Mouse (Mus musculus): ENCODE results near the gene Mkks.
"Not testable (repeated sequence)": the region's sequence is repeated elsewhere in the genome, so short reads cannot be mapped to it uniquely, and the experiment has no call there.

Mkks gene

GRCm38 (mm10) chr2:136891068-136891950 lies at the start of gene Mkks, which contains the start of the genes Slx4ip and AL731706.1:
Gene Mkks (minus strand): TSS chr2:136891389.
Gene Slx4ip (plus strand): TSS chr2:136891218.
Gene AL731706.1 (minus strand): TSS chr2:136891389.
- peak; percentile 100 for DNase-seq (ENCODE audit: low read depth)

GRCm38 (mm10) chr2:136938249-136938648 lies 47.1 kb upstream of the Mkks start:
- no peak for DNase-seq (ENCODE audit: low read depth)

GRCm38 (mm10) chr2:136936391-136937288 lies 45.5 kb upstream of the Mkks start:
- DNase-seq (ENCODE audit: low read depth), result no peak

- DNase-seq (ENCODE audit: low read depth), result no peak
These were observed 29.8 kb upstream of the Mkks start for GRCm38 (mm10) chr2:136921003-136921408.

- DNase-seq (ENCODE audit: low read depth), result no peak
These were observed 29.2 kb upstream of the Mkks start for GRCm38 (mm10) chr2:136920257-136920993.

GRCm38 (mm10) chr2:136919433-136919832 lies 28.2 kb upstream of the Mkks start:
- DNase-seq (ENCODE audit: low read depth), result no peak

GRCm38 (mm10) chr2:136914334-136914902 lies 23.2 kb upstream of the Mkks start:
- DNase-seq (ENCODE audit: low read depth), result no peak

- no peak for DNase-seq (ENCODE audit: low read depth)
These were observed 21.8 kb upstream of the Mkks start for GRCm38 (mm10) chr2:136913021-136913420.

- DNase-seq (ENCODE audit: low read depth), result no peak
These were observed 20.8 kb upstream of the Mkks start for GRCm38 (mm10) chr2:136911958-136912411.

GRCm38 (mm10) chr2:136909298-136909697 lies 18.1 kb upstream of the Mkks start:
- DNase-seq (ENCODE audit: low read depth), result no peak

- DNase-seq (ENCODE audit: low read depth), result no peak
These were observed 17.4 kb upstream of the Mkks start for GRCm38 (mm10) chr2:136908596-136908995.

GRCm38 (mm10) chr2:136896131-136896530 lies 4.9 kb upstream of the Mkks start:
- no peak for DNase-seq (ENCODE audit: low read depth)

GRCm38 (mm10) chr2:136894494-136894893 lies 3.3 kb upstream of the Mkks start:
- no peak for DNase-seq (ENCODE audit: low read depth)

GRCm38 (mm10) chr2:136891951-136892371 lies 772 bp upstream of the Mkks start:
- peak; percentile 98 for DNase-seq (ENCODE audit: low read depth)

GRCm38 (mm10) chr2:136890716-136891067 lies 497 bp downstream of the Mkks start:
- not testable (repeated sequence) for DNase-seq (ENCODE audit: low read depth)

- peak; percentile 17 for DNase-seq (ENCODE audit: low read depth)
These were observed 4.3 kb downstream of the Mkks start for GRCm38 (mm10) chr2:136886846-136887245.

GRCm38 (mm10) chr2:136885579-136885978 lies 5.6 kb downstream of the Mkks start, which contains the start of gene AL731706.2:
Gene AL731706.2 (minus strand): TSS chr2:136885679.
- no peak for DNase-seq (ENCODE audit: low read depth)

GRCm38 (mm10) chr2:136854543-136855388 lies 36.4 kb downstream of the Mkks start:
- DNase-seq (ENCODE audit: low read depth), result no peak

GRCm38 (mm10) chr2:136850366-136850765 lies 40.8 kb downstream of the Mkks start:
- no peak for DNase-seq (ENCODE audit: low read depth)

GRCm38 (mm10) chr2:136837994-136838393 lies 53.2 kb downstream of the Mkks start:
- no peak for DNase-seq (ENCODE audit: low read depth)
